Mouse (Mus musculus) kidney, postnatal 10 days (tissue): Measurements from ENCODE around the gene Dhps.
"Not testable (repeated sequence)": the region's sequence is repeated elsewhere in the genome, so short reads cannot be mapped to it uniquely, and the experiment has no call there.

Experiments used
- DNase-seq: peaks from one replicate; pipeline ENCODE4 v3.0.0; 2021; ENCODE audit warnings: mixed read lengths

Gene Dhps

GRCm38 (mm10) chr8:85096850-85097249 lies 25.3 kb downstream of the Dhps start:
- DNase-seq = no peak

- no peak for DNase-seq
Measured at GRCm38 (mm10) chr8:85100076-85100665, 28.6 kb downstream of the Dhps start.

GRCm38 (mm10) chr8:85113241-85113640 lies 41.7 kb downstream of the Dhps start:
- no peak for DNase-seq

GRCm38 (mm10) chr8:85115501-85115900 lies 43.9 kb downstream of the Dhps start:
- no peak for DNase-seq

- DNase-seq = no peak
Measured at GRCm38 (mm10) chr8:85116984-85117383, 45.4 kb downstream of the Dhps start.

GRCm38 (mm10) chr8:85119052-85119981 lies 47.8 kb downstream of the Dhps start:
- DNase-seq = peak; percentile 93

GRCm38 (mm10) chr8:85120251-85120650 lies 48.7 kb downstream of the Dhps start:
- DNase-seq = not testable (repeated sequence)

- DNase-seq = no peak
Measured at GRCm38 (mm10) chr8:85122995-85123394, 51.4 kb downstream of the Dhps start, which contains the start of gene Zfp791. Gene Zfp791, minus strand, starts transcription at chr8:85123095.

GRCm38 (mm10) chr8:85123691-85124090 lies 52.1 kb downstream of the Dhps start:
- no peak for DNase-seq
